Mouse (Mus musculus) gastrocnemius, adult 8-10 months (tissue): ENCODE data around the gene Akap1. TPM values are rescaled to one million over a fixed set of nuclear protein-coding genes. Genes with fewer than 3 reads are reported as not detected.

ENCODE experiments used
- DNase-seq, 2 experiments: peaks; one replicate each; pipeline ENCODE4 v3.0.0; 2022; ENCODE audit warnings: low spot score in 2 of 2
- total RNA-seq, 4 experiments: library from RNA; stranded (reverse); gene quantifications; 2 replicates each; pipeline ENCODE4 v1.2.4; 2022

Akap1 gene
- total RNA-seq, 4 experiments from 2014 or later, result 61.8 to 71.6 (median 65.3) TPM

DNA sequence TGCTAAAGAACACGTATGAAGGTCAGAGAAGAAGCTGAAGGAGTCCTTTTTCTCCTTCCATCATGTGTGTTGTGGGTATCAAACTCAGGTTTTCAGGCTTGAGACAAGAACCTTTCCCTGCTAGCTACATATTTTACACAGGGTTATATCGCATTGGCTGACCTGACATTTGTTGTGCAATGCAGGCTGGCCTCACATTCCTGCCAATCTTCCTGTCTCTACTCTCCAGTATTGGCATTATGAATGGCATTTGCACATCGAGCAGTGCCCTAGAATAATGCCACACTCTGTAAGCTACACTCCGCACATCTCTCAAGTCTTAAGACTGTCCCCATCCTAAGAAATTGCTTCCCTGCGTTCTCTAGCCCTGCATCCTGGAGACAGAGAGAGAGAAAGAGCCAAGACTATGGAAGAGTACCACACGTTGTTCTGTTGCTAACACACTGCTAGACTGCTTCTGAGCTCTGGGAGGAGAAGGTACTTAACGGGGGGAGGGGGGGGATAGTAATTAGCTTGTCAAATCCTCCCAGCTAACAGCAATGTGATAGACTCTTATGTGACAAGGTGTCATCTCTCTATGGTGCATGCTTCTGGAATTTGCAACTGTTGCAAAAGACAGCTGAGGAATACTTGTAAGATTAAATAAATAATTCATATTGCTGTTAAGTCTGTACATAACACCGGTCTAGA, 20.1 kb upstream of the Akap1 start:
- no peak for DNase-seq

DNA sequence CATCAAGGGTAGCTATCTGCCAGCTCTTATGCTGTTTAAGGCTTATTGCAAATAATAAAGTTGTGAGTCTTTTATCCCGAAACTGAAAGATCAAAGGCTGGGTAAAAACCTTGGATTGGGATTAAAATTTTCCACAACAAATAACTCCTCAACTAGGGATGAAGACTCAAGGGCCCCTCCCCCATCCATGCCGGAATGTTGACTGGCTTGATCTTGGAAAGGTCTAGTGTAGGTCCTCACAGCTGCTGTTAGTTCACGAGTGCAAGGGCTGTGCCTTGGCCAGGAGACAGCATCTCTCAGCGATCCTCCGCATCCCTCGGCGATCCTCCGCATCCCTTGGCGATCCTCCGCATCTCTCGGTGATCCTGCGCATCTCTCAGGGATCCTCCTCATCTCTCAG, 13.6 kb upstream of the Akap1 start:
- no peak for DNase-seq

DNA sequence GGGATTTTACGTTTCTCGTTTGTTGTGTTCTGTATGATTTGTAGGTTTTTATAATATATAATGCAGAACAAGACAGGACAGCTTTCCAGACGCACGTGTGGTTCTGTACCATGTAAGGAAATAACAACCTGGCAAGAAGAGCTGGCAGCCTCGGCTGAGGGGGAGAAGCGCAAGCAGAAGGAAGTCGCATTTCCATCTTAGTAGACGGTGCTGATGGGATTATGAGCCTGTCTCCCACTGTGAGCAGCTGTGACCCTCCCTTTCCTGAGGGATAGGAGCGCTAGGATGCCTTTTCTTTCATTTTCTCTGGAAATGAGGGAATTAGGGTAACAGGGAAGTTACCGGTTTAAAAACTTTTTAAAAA, 9.3 kb upstream of the Akap1 start:
- DNase-seq, result no peak

DNA sequence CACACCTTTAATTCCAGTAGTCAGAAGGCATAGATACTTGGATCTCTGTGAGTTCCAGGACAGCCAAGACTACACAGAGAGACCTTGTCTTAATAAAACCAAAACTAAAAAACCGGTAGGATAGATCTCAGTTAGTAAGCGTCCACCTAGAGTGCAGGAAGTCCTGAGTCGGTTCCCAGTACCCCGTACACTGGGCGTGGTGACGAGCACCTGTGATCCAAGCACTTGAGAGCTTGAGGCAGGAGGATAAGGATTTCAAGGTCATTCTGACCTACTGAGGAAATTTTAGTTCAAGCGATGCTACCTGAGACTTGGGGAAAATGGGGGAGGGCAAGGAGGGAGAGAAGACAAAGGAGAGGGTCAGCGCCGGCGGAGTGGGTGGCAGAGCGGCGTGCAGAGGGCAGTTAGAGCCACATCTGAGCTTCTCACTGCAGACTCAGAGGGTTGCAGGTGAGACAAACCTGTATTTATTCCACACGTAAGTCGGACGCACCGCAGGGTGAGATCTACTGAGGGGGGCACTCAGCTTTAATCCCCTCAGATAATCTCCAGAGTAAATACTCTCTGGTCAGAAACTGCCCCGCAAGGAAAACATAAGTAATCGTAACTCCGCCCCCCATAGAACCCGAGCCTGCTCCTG, 8.8 kb upstream of the Akap1 start:
- no peak for DNase-seq

GRCm38 (mm10) chr11:88869443-88869842, 5.1 kb upstream of the Akap1 start:
- DNase-seq, result no peak

DNA sequence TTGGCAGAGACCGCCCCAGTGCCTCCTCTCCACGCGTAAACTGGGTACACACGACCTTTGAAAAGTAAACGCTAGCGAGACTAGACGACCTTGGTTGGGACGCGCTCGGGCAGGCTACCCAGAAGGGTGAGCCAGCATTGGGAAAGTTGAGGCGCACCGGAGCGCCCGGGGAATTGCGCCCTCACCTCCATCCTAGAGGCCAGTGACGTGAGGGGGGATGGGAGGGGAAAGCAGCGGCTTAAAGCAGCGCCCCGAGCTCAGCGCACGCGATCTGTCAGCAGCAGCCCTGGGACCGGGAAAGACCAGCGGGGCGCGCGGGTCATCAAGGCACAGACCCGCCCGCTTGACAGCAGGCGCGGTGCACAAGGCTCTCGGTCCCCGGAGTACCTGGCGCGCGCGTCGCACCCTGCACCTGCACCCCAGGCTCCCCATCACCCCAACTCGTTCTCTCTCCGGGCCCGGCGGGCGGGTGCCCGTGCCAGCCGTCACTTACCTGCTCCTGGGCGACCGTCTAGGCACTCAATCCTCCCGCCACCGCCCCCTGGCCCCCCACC, 405 bp downstream of the Akap1 start:
- peak in 1 of 2 experiments; percentile 34 for DNase-seq

- DNase-seq, result peak in 1 of 2 experiments; percentile 9
These were observed 1.1 kb downstream of the Akap1 start for GRCm38 (mm10) chr11:88863071-88863903.

DNA sequence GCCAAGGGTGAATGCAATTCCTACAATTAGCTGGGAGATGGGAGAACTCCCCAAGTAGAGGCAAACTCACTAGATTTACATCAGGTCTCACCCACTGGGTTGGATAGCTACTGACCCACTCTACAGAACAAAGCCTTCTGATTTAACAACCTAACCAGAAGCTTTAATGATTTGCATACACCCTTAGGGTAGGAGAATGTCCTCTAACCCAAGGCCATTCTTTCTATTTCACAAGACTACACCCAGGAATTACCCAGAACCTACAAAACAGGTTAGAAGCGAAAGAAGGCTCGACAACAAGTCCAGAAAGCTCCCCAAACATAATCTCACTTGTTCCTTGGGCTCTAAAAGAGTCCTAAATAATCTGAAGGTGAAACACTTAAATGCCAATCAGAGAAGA, 2.0 kb downstream of the Akap1 start:
- no peak for DNase-seq

DNA sequence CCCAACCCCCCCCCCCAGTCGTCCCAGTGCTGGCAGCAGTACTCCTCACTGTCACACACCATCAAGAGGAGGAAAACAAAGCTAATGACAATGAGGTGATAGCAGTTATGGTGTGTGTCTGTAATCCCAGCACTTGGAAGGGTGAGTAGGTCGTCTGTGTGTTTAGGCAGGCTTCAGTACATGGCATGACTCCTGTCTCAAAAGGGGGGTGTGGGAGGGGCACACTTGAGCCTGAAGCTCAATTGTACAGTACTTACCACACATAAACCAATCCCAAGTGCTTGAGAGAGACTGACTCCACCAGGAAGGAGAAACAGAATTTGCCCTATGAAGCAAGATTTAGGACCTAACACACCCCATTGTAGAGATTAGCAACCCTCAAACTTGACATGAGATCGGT, 3.3 kb downstream of the Akap1 start:
- DNase-seq, result no peak

DNA sequence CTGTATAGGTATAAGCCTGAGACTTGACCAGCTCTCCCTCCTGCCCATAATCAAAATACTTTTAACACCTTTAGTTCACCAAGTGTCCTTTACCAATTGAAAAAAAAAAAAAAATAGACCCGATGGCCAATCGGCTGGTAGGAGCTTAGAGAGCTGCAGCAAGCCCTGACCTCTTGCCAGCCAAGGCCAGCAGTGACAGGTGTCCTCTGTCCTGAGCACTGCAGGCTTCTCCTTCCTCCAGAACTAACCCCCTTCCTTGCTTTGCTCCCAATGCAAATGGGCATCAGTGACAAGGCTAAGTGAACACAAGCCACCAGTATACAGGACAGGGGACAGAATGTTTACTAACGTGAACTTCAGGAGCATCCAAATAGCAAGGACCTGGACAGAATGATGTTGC, 3.7 kb downstream of the Akap1 start:
- no peak for DNase-seq

GRCm38 (mm10) chr11:88857311-88858005, 6.9 kb downstream of the Akap1 start:
- peak; percentile 53 to 55 for DNase-seq

GRCm38 (mm10) chr11:88856383-88856782, 8.0 kb downstream of the Akap1 start:
- DNase-seq, result no peak

GRCm38 (mm10) chr11:88855795-88856194, 8.6 kb downstream of the Akap1 start:
- DNase-seq, result no peak

GRCm38 (mm10) chr11:88853588-88853987, 10.8 kb downstream of the Akap1 start:
- no peak for DNase-seq

- DNase-seq, result no peak
These were observed 11.6 kb downstream of the Akap1 start for GRCm38 (mm10) chr11:88852806-88853205.

- DNase-seq, result peak in 1 of 2 experiments; percentile 61
These were observed 13.1 kb downstream of the Akap1 start for GRCm38 (mm10) chr11:88851049-88851825.

DNA sequence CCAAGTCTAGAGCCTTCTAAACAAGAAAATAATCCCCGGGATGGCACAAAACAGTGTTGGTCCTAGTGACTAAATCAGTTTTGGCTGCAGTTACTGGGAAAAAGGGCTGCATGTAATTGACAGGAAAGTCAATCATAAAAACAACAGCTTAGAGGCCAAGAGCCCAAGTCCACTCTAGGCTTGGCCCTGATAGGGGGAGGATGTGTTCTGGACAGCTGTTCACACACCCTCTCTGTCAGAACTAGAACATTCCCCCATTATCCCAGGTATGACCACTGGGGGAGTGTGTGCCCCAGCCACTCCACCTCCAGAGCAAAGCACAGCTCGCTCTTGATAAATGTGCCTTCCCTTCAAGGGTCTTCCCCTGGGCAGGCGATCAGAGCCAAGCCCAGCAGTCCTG, 14.7 kb downstream of the Akap1 start:
- no peak for DNase-seq

DNA sequence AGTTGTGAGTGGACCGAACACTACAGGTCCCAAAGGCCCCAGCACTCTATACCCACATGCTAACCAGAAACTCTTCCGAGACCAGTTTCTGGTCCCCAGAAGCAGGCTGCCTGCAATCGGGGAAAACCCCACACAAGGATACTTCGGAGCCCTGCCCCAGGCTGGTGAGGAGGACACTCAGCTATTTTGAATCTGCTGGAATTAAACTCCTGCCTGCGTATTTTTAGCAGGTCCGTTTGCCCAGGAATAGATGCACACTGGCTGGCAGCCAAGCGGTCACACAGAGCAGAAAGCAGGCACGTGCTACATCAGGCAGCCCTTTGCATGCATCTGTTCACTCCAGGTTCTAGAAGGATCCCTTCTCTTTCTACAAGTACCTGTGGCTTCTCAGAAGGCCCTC, 15.1 kb downstream of the Akap1 start:
- peak; percentile 66 to 77 for DNase-seq

DNA sequence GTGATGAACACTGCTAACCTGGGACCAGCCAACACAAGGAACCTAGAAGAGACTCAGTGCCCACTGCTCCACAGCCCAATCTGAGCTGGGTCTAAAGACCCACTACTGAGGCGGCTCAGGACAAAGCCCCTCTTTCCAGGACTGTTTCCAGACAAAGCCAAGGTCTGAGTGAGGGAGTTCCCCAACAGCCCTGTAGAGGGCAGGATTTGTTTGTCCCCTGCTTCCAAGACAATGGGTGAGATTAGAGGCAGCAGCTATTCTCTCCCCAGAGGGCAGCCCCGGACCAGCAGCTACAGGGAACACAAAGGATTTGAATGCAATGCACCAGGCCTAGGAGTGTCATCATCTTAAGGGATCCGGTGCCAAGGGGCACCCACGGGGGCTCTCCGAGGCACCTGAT, 15.8 kb downstream of the Akap1 start:
- DNase-seq, result peak in 1 of 2 experiments; percentile 17

- DNase-seq, result no peak
These were observed 16.9 kb downstream of the Akap1 start for GRCm38 (mm10) chr11:88847281-88848006.
